Mouse (Mus musculus): Measurements from ENCODE around the gene Nfic.

DNA sequence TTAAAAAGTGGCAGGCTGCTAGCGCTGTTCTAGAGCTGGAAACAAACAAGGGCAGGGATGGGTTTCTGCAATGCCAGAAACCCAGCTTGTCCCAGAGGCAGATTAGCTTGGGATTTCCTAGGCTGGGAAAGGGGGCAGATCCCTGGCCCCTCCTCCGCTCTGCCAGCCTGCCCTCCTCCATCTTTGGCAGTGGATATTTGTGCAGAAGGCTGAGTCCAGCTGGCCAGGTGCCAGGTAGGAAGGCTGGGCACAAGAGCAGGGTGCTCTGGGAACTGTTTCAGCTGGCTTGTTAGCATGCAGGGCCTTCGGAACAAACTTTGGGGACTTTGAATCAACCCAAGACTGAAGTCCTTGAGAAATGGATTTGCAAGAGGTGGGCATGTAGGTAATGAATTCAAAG is 20.0 kb downstream of the Nfic start:
- TF ChIP-seq CTCF (IDR thresholded peaks at IDR 0.05; ENCODE audit: low read depth) (no peak), EP300 (IDR thresholded peaks at IDR 0.05; ENCODE audit: low read depth) (no peak)

All from liver, postnatal 0 days (tissue).